Comparison of ENCODE assay signal across 8 mouse cellular contexts in the genomic region with DNA sequence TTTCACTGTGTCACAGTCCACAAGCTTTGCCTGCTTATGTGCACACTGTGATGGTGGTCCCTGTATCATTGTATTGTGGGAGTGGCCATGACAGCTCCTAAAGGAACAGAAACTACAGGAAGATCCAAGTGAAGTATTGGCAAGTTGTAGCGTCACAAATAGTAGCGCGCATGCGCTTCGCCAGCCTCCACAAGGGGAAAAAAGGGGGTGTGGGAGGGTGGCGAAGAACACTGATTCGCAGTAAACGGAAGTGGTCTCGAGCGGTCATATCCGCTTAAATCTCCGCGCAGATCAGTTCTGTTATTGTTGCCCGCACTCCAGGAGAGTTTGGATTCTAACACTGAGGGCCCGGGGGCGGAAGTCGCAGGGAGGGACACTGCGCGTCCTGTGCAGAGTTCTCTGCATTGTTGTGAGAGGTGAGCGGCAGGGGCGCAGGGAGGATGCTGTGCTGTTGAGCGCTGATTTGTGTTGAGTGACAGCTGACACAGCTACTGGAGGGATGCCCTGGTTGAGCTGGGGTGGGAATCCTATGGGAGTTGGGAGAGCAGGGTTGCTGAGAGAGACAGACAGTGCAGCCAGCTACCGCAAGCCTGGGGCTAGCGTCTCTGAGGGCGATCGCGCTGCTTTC. TPM values are rescaled to one million over a fixed set of nuclear protein-coding genes. Genes with fewer than 3 reads are reported as not detected.
DNase-seq lines count a peak whose midpoint lies in the region; ATAC-seq and TF ChIP-seq lines count a peak whose summit lies in the region.

A gene (plus strand): TSS at position 251 of the 628 bp plus-strand sequence.

- ATAC-seq in hindbrain, embryonic 16.5 days, result peak; percentile 95

- 0% methylated on average over 27 of the region's 27 CpGs for WGBS in hindbrain, embryonic 16.5 days

- intact Hi-C loops in gastrocnemius, adult 2 months (cut with DNase I), result no loop called here

- H3K4me3 ChIP-seq in gastrocnemius, adult 2 months, result peak within 1 kb of the TSS; percentile 82
- peak within 1 kb of the TSS; percentile 81 for H3K4me3 ChIP-seq in hindbrain, embryonic 16.5 days (ENCODE audit: low read length)

- peak within 1 kb of the TSS; percentile 85 for H3K9ac ChIP-seq in hindbrain, embryonic 16.5 days (ENCODE audit: low read depth, low read length)

- TF ChIP-seq CTCF in gastrocnemius, adult 2 months (IDR thresholded peaks at IDR 0.05), result no peak

- no peaks in the 10 kb centered on the region for H3K27me3 ChIP-seq in hindbrain, embryonic 16.5 days (replicated peaks; ENCODE audit: control insufficient read depth, insufficient read depth, low read length)

- peak within 1 kb of the TSS; percentile 76 for H3K27ac ChIP-seq in gastrocnemius, adult 2 months
- H3K27ac ChIP-seq in hindbrain, embryonic 16.5 days (ENCODE audit: low read depth, low read length), result peak within 1 kb of the TSS; percentile 85

- peak; percentile 94 for DNase-seq in T-cell, adult 2 months (ENCODE audit: low spot score)
- peak; percentile 82 to 89 for DNase-seq in cerebellum, postnatal 25 days
- peak; percentile 85 for DNase-seq in gastrocnemius, adult 2 months
- DNase-seq in left cerebral cortex, adult 11 months (ENCODE audit: low spot score), result peak; percentile 78
- DNase-seq in lung, postnatal 36 days, result peak; percentile 91
- peak; percentile 95 for DNase-seq in retina, embryonic 14.5 days (ENCODE audit: low spot score)
- DNase-seq in thymus, postnatal 36 days, result peak; percentile 69 to 73

- peak within 1 kb of the TSS; percentile 83 for H3K4me2 ChIP-seq in hindbrain, embryonic 16.5 days (ENCODE audit: low read length)

- H3K4me1 ChIP-seq in hindbrain, embryonic 16.5 days (ENCODE audit: control insufficient read depth, insufficient read depth, low read depth, low read length), result peaks cover 11% of the 10 kb centered on the region

- peaks cover 9% of the 10 kb centered on the region; the same call in 1 of the 2 replicates for H3K36me3 ChIP-seq in hindbrain, embryonic 16.5 days (ENCODE audit: control insufficient read depth, insufficient read depth, low read length)

- H3K9me3 ChIP-seq in hindbrain, embryonic 16.5 days (ENCODE audit: control insufficient read depth, low read length), result no peaks in the 10 kb centered on the region

RNA-seq across cellular contexts. Expression of the gene that starts here (rescaled TPM):
- total RNA-seq in gastrocnemius, adult 2 months (2021), result under 1 TPM; 0.36 to 0.43 TPM
- polyA plus RNA-seq in hindbrain, embryonic 16.5 days (2015; fragmentation: Nextera tagmentation; extraction: Ambion mirVana), result 6.9 and 7.9 TPM in 2 replicates

Comparison
In these comparisons a context has a peak if more than half of its experiments do, and no peak if none do; other contexts are left out.
1. Peak in every context shown above with its lines: DNase-seq, ATAC-seq, H3K4me3 ChIP-seq and H3K27ac ChIP-seq.
2. Peak in DNase-seq, H3K4me3 ChIP-seq and H3K27ac ChIP-seq in gastrocnemius, adult 2 months; RNA of the gene not detected or under 1 TPM.